Mouse (Mus musculus): Measurements from ENCODE around the gene Zcchc10.
A peak's percentile ranks its signal among the peaks of the same experiment; 100 is the strongest.
"Not testable (repeated sequence)": the region's sequence is repeated elsewhere in the genome, so short reads cannot be mapped to it uniquely, and the experiment has no call there.

Gene Zcchc10

GRCm38 (mm10) chr11:53318041-53318440 is 6.4 kb upstream of the Zcchc10 start:
- no peak for DNase-seq

DNA sequence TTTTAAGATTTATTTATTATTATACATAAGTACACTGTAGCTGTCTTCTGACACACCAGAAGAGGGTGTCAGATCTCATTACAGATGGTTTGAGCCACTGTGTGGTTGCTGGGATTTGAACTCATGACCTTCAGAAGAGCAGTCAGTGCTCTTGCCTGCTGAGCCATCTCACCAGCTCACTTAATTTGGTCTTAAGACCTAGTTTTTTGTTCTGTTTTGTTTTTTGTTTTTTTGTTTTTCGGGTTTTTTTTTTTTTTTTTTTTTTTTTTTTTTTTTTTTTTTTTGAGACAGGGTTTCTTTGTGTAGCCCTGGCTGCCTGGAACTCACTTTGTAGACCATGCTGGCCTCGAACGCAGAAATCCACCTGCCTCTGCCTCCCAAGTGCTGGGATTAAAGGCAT is 5.9 kb upstream of the Zcchc10 start:
- not testable (repeated sequence) for DNase-seq

DNA sequence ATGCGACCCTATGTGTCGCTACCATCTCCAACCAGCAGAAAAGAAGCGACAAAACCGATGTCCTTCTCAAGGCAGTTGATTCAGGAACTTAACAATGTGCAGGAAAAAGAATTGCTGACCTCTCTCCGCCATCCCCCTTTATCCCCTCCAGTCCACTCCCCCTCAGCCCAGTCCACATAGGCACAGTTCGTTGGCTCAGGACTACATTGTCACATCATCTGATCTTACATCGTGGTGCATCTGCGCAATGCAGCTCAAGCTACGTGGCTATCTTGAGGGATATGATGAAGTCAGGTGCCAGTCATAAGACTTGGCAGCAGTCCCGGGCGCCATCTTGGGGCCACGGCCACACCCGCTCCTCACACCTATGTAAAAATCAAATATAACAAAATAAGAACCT is 4.6 kb upstream of the Zcchc10 start:
- not testable (repeated sequence) for DNase-seq

DNA sequence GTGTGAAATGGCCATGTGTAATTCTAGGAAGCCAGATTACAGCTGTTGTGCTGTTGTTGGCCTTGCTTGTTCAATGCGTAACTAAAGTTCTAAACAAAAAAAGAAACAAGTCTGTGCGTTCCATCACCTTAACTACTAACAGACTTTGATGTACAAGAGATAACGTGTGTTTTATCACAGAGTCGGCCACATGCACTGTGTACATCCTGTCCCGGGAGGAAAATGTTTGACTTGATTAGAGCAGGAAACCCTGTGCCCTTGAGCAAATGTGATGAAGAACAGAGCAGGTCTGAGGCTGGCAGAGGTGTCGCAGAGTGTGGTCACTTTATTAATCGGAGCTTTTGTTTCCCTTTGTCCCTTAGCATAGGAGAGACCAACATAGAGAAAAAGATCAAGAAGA is 5.8 kb downstream of the Zcchc10 start:
- DNase-seq, result no peak

GRCm38 (mm10) chr11:53331121-53331520 is 6.6 kb downstream of the Zcchc10 start:
- DNase-seq, result no peak

DNA sequence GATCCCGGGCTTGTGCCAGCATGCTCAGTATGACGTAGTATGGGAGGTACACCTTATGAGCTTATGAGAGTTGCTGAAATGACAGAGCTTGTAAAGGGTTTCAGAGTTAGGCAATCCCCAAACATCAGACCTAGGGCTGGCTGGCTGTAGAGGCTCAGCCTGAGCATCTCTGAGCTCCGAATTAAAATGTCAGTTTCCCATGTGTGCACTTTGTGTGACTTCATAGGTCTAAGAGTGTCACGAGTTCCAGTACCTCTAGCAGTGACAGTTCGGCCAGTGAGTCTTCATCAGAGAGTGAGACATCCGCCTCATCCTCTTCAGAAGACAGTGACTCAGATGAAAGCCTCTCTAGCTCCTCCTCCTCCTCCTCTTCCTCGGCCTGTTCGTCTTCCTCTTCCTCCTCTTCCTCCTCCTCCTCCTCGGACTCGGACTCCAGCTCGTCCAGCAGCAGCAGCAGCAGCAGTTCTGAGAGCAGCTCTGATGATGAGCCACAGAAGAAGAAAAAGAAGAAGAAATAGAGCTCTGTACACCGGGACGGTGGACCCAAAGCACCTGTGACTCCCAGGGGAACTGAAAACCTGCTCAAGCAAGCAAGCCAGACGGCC is 7.7 kb downstream of the Zcchc10 start:
- DNase-seq, result no peak

DNA sequence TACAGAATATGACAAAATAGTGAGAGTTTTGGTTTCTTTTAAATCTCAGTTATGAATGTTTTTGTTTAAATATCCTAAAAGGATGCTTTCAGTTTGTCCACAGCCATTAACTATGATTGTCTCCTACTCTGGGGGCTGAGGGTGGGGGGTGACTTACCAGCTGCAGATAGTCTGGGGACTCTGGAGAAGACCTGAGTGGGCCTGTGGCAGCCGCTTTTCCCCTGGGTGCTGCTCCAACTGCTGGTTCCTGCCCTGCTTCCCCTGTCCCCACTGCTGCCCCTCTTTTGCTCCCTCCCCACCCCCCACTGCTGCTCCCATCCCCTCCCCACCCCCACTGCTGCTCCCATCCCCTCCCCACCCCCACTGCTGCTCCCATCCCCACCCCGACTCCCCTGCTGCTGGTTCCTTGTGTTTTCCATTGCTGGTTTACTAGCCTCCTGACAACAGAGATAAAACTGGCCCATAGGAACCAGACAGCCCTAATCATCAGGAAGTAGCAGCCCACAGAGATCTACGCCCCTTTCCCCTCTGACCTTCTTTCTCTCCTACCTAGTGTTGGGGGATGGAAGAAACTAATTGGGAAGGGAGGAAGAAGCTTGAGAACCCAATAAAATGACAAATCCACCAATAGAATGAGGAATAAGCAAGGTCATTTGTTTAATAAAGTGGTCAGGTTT is 11.2 kb downstream of the Zcchc10 start:
- DNase-seq, result no peak

GRCm38 (mm10) chr11:53336182-53336571 is 11.7 kb downstream of the Zcchc10 start:
- DNase-seq, result no peak

- DNase-seq, result no peak
These were observed 12.4 kb downstream of the Zcchc10 start for GRCm38 (mm10) chr11:53336924-53337323.

DNA sequence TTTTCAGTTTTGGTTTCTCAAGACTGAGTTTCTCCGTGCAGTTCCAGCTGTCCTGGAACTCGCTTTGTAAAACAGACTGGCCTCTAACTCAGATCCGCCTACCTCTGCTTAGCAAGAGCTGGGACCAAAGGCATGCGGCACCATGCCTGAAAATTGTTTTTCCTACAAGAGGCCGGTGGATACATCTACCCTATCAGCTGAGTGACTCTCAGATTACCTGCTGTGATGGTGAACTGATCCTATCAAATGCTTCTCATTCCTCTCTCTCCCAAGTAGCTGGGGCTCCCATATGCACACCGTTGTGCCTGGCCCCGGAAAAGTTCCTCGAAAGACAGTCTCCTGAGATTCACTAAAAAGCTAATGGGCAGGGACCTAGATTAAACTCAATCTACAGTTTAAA is 13.2 kb downstream of the Zcchc10 start:
- no peak for DNase-seq

- DNase-seq, result not testable (repeated sequence)
These were observed 16.5 kb downstream of the Zcchc10 start for GRCm38 (mm10) chr11:53341019-53341418.

GRCm38 (mm10) chr11:53342711-53343110 is 18.2 kb downstream of the Zcchc10 start:
- DNase-seq, result no peak

DNA sequence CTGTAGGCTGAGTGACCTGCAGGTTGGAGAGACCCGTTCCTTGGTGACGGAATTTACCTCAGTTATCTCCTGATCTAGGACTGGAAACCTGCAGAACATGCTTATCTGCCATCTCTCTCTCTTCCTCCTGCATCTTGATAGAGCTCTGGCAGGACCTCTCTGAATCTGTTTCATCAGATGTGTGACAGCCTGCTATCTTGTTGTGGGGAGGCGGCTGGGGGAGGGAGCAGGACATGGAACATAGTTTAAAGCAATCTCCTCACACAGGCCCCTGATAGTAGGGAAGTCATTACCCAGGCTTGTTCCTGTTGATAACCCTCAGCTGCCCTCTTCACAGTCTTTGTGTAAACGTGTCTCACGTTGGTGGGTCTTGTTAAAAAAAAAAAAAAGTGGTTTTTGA is 20.8 kb downstream of the Zcchc10 start:
- no peak for DNase-seq

DNA sequence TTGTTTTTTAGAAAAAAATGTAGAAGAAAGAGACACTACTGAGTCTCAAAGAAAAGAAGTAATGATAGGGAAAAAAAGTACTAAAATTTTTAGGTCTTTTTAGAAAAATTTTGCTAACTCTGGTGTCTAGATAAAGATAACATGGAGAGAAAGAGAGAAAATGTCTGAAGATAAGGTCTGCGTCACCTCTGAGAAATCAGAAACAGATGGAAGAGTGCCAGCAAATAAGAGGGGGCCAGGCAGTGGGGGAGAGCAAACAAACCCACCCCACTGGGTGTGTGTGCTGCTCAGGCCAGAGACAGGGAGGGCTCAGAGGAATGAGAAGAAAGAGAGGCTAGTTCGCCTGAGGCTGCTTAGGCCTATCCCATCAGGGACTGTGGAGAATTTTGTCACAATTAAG is 21.3 kb downstream of the Zcchc10 start:
- DNase-seq, result no peak

DNA sequence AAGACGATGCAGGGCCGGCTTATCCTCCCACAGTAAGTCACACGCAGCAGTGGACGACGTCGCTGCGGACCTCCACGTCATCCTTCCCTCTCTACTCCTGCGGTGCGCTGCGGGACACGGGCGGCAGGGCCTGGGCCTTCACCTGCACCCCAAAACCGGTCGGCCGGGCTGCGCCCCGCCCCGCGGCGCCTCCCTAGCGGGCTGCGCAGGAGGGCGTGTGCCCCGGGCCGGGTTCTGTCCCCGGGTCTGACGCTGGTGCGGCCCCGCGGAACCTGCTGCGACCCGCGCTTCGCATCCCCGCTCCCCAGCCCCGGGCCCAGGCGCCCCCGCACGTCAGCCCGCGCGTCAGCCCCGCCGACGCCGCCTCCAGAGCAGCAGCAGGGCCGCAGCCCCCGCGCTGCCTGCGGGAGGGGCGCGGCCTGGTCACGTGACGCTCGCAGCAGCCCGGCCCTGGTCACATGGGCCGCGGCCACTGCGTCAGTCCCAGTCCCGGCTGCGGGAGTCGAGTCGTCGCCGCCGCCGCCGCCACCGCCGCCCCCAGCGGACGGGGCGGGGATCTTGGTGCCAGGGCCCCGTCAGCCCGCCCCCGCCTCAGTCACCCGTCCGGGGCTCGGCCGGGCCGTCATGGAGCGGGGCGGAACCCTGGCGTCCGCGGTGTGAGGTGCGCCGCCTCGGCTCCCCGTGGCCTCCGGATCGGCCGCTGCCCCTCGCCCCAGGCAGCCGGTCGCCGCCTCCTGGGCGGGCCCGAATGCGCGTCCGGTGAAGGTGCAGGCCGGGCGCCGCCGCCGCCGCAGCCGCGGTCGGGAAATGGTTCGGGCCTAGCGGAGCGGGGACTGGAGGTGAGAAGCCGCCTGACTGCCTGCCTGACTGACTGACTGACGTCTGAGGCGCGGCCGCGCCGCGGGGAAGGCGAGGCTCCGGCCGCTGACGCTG is 26.1 kb downstream of the Zcchc10 start, which contains the start of gene Aff4:
Gene Aff4 (plus strand): TSS at position 543 of the 933 bp plus-strand sequence.
- DNase-seq, result peak; percentile 88

DNA sequence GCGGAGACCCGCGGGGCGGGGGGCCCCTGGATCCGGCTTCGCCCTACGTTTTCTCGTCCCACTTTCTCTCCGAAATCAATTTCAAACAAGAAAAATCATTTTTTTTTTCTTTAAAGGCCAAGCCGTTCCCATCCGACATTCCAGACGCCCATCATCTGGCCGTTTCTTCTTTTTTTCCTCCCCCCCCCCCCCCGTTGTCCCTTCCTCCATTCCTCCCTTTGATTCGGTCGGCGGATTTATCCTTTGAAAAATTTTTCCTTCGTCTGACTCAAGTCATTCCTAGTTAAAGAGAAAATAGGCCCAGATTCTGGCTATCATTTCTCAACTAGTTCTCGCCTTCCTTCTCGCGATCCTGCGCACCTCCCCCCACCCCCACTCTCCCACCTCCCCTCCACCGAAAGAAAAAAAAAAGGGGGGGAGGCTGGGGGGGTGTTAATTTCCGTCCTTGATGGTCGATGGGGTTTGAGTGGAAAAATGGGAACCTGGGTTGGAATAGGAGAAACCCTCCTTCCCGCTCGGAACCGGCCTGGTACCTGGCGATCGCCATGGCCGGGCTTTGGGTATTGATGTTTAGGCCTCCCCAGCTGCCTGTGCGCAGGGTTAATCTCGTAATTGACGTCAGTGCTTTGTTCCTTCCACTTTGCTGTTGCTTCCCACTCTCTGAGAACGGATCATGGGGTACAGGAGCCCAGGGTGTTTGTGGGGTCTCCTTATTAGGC is 26.9 kb downstream of the Zcchc10 start:
- peak; percentile 43 for DNase-seq

- DNase-seq, result no peak
These were observed 27.6 kb downstream of the Zcchc10 start for GRCm38 (mm10) chr11:53351943-53352590.

DNA sequence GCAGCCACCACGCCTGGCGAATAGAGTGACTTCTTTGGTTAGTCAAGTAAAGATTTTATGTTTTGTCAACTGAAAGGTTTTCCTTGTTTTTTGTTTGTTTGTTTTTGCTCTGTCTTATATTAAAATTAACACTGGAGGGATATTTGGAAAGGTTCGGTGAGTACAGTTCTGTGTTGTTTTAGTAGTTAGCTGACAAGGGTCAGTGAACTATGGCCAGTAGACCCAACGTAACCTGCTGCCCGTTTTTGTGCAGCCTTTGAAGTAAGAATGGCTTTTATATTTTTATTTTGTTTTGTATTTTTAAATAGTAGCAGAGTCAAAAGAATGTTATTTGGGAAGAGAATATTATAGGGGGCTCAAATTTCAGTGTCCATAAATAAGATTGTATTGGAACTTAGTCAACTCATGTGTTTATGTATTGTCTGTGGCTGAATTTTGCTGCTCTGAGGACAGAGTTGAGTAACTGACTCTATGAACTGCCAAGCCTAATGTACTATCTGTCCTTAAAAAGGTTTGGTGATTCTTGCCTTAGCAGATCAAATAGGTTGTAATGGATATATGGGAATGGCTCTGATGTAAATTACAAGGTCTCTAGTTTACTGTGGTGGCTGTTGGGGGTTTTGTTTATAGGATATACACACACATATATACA is 34.2 kb downstream of the Zcchc10 start:
- DNase-seq, result no peak

DNA sequence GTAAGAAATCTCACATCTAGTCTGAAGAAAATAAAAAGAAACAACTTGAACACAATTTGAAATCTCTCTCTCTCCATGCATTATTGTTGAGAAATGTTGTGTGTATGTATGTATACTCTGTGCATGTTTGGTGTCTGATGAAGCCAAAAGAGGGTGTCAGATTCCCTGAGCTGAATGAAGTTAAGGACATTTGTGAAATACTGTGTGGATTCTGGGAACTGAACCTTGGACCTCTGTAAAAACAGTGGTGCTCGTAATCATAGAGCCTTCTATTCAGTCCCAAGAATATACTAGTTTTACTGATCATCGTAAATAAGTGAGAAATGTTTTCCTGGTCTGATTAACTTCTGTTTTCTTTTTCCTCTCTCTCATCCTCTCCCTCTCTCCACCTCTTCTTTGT is 42.6 kb downstream of the Zcchc10 start:
- no peak for DNase-seq

GRCm38 (mm10) chr11:53378918-53379317 is 54.4 kb downstream of the Zcchc10 start:
- no peak for DNase-seq
